Mouse (Mus musculus): ENCODE measurements around the gene Cnr2.

- TF ChIP-seq CTCF (IDR thresholded peaks at IDR 0.05; ENCODE audit: low read depth, low read length) (no peak), POLR2A (IDR thresholded peaks at IDR 0.05; ENCODE audit: insufficient read depth, low read length) (no peak)
These were observed 6.6 kb upstream of the Cnr2 start for GRCm38 (mm10) chr4:135888448-135889057.
